Mouse (Mus musculus): ENCODE results near the gene Plekha7.

Gene Plekha7

DNA sequence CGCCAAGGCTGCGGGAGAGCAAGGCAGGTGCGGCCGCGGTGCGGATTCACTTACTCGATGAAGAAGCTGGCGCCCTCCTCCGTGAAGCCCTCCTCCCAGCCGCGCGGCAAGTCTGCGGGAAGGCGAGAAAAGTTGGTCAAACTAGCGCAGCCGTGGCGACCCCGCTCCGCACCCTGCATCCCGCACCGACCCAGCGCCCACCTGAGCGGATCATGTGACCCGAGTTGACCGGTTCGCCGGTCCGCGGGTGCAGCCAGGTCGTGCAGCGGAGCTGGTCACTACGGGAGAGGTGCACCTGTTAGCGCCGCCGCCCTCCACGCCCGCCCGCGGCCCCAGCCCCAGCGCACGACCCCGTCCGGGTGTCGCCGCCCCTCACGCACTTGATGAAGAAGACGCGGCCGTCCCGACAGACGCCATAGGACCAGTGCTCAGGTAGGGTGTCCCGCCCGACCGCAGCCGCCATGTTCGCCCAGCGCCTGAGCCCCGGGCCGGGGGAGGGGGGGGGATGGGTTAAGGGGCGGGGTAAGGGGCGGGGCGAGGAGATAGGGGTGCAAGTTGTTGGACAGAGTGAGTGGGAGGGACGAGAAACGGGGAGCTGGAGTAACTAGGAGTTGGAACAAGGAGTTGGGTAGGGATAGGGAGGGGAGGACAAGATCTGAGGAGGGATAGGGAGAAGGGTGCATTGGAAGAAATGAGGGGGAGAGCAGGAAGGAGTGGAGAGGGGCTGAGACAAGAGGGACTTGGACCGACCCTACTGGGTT, at the start of gene Plekha7:
Plekha7 (minus strand) TSS at position 506 of the 761 bp plus-strand sequence.
- DNase-seq (ENCODE audit: low read depth, low spot score), result no peak

DNA sequence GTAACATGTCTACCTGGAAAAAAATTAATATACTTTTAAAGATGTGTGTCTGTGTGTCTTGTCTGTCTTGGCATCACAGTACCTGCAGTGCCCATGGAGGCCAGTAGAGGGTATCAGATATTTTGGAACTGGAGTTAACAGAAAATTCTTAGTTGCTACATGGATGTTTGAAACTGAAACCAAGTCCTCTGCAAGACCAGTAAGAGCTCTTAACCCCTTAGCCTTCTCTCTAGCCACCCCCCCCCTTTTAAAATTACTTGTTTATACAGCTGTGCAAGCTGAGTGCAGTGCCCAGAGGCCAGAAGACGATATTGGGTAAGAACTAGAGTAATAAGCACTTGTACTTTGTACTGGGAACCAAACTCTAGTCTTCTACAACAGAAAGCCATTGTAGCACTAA, 28.1 kb upstream of the Plekha7 start:
- DNase-seq (ENCODE audit: low read depth, low spot score), result no peak

DNA sequence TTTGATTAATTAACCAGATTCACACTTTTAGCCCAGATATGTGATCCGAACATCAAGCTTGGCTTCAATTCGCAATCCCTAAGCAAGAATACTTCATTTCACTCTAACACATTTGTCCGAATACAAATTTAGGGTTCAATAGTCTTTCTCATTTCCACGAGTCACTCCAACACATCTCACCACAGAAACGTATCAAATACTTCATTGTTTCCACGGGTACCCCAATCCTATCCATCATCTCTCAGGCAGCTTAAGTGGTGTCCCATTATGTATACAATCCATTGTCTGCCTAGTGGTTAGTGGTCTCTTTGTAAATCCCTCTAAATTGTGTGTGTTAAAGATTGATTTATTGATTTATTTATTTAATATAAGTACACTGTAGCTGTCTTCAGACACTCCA, 27.0 kb upstream of the Plekha7 start:
- no peak for DNase-seq (ENCODE audit: low read depth, low spot score)

DNA sequence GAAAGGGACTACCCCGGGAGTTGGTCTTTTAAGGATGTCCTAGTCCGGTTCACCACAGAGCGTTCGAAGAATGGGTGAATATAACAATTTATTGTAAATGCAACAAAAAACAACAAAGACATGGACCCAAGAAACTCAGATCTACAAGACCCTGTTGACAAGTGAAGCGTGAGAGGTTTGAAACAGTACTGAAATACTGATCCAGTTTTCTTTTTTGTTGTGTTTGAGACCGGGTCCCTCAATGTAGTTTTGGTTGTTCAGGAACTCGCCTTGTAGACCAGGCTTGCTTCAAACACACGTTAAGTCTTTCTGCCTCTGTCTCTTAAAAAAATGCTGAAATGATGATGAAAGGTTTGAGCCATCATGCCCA, 26.5 kb upstream of the Plekha7 start:
- DNase-seq (ENCODE audit: low read depth, low spot score), result no peak

DNA sequence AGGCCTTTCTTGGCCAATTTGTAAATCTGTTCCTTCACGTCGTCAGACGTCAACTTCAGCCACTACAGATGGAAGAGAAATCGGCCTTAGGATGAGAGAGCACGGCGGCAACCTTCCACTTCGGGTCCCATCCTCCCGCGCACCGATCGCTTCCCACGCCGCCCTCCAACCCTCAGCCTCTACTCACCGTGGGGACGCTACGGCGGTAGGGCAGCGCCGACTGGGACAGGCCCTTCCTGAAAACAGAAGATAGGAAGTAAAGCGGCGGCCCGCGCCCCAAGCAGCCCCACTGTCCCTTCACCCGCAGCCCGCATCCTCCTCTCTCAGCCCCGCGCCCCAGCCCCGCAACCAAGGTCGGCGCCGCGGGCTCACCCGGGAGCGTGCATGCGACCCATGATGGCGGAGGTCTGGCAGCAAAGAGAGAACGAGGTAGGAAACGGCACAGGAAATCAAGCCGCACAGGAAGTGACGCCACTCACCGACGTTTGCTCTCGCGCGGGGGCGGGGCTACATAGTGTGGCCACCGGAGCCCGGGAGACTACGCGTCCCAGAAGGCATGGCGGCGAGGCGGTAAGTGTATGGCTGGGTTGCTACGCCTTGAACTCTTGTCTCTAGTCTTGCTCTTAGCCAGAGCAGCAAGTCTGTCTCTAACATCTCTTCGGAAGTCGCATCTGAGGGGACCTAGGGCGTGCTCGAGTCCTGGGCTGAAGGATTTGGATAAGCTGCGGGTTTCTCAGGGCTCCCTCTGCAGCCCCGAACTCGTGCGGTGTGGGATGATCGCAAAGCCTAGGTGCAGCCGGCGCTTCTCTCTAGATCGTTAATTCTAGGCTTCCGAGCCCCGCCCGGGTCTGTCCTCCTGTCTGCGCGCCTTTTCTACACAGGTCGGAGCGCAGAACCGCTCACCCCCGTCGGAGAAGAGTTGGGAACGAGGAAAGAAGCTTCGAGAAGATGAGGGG, 25.8 kb upstream of the Plekha7 start, which contains the start of gene Rps13:
Rps13 (minus strand) TSS at position 483 of the 956 bp plus-strand sequence.
- peak; percentile 90 for DNase-seq (ENCODE audit: low read depth, low spot score)

DNA sequence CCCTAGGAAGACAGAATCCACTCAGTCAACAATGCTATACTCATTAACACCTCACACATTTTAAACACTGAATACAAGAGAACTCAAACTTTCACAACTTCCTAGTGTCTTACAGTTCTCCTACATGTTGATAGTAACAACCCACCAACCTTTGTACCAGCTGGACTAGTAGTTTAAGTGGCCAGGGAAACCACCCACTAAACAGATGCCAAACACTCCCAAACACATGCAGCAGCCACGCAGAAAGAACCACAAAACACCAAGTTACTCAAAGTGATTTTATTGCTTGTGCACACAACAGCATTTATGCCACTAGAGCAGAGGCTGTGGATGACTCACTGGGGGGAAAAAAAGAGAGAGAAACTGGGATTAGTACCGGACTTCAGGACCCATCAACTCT, 23.1 kb upstream of the Plekha7 start:
- DNase-seq (ENCODE audit: low read depth, low spot score), result no peak

DNA sequence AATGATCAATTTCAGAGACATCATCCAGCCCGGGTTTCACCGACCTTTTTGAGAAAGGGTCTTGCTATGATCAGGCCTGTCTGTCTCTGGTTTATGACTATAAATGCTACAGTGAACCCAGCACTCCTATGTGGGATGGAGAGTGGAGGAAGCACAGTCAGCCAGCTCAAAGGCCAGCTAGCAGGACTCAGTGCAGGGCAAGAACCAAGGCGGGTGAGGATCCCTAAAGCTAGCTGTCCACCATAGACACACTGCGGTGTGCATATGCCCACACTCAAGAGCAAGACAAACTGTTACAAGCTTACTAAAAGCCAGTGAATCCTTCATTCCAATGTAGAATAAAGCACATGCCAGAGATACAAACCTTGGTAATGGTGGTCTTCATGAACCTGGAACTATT, 21.7 kb upstream of the Plekha7 start:
- DNase-seq (ENCODE audit: low read depth, low spot score), result no peak

DNA sequence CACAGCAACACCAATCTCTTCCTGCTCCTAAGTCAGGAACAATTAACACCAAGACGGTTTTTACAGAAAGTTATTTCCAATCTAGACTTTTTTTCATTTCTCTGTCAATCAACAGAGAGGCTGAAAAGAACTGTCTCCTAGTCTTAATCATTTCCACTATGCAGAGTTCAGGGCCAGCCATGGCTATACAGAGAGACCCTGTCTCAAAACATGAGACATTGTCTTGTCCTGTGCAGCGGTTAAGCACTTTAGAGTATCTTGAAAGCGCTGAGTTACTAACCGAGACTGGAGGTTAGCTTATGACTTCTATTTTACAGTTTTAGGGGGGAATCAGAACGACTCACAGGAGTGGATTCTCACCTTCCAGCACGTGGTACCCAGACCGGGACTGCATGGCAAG, 20.6 kb upstream of the Plekha7 start:
- no peak for DNase-seq (ENCODE audit: low read depth, low spot score)

DNA sequence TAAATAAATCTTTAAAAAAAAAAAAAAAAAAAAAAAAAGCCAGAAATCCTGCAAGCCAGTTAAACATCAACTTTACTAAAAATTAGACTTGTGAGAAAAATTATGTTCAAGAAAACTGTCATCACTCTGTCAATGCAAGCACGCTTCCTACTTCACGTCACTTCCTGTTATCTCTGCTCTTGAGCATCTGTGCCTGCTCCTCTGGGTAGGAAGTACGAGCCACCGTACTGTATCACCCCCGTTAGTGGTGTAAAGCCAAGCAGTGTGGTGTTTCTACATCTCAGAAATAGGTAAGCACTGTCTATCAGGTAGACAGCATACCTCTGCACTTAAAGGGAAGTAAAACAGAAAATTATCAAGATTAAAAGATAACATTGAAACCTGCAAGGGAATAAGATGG, 19.7 kb upstream of the Plekha7 start:
- no peak for DNase-seq (ENCODE audit: low read depth, low spot score)

DNA sequence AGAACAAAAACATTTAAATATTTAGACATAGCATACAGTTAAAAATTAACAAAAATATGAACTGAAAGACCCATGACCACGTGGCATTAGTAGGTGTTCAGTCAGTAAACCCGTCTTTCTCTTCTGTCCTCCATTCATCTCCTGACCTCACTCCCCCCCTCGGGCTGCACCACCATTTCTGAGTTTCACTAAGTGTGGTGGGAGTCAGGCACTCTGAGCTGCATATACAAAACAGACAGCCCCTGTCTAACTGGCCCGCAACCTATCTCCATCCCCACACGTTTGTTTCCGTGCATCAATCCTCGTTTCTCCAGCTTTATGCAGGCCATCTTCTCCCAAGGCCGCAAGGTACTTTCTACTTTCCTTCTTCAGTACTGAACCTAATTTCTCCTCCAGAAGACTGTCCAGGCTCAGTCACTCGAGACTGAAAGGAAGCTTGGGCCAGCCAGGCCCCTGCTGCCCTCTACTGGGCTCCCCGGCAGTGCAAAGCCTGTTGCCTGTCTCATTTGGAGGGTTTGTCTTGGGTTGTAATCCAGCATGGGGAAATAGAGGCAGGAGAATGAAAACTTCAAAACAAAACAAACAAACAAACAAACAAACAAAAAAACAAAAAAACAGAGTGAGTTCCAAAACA, 15.3 kb upstream of the Plekha7 start:
- no peak for DNase-seq (ENCODE audit: low read depth, low spot score)

DNA sequence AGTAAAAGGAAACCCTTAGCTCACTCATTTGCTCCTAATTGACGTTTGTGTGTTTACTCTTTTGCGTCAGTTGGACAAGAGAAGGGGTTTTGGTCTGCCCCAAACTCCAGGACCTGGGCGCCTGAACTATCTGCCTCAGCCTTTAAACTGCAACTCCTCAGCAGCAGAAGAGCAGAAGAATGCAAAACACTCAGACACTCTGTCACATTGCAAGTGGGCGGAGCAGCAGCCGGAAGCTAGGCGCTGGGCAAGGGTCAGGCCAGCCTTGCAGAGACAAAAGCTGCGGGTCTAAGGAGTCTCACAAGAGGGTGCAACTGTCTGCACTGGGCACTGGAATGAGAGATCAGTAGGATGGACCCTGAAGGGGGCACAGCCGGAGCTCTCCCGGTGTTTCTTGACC, 1.3 kb upstream of the Plekha7 start:
- DNase-seq (ENCODE audit: low read depth, low spot score), result no peak

DNA sequence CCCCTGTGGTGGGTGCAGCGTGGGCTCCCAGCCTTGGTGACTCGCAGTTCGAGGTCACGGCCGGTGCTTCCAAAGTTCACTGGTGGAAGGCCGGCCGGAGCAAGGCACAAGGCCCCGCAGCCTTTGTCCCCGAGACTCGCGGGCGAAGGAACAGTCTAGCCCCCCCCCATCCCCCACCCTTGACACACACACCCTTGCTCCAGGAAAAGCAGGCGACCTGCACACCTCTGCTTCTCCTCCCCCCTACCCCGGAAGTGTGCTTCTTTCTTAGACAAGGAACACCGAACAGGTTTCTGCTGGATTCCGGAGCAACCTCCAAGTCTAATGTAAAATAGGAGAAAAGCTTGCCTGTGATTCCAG, 436 bp upstream of the Plekha7 start:
- no peak for DNase-seq (ENCODE audit: low read depth, low spot score)

DNA sequence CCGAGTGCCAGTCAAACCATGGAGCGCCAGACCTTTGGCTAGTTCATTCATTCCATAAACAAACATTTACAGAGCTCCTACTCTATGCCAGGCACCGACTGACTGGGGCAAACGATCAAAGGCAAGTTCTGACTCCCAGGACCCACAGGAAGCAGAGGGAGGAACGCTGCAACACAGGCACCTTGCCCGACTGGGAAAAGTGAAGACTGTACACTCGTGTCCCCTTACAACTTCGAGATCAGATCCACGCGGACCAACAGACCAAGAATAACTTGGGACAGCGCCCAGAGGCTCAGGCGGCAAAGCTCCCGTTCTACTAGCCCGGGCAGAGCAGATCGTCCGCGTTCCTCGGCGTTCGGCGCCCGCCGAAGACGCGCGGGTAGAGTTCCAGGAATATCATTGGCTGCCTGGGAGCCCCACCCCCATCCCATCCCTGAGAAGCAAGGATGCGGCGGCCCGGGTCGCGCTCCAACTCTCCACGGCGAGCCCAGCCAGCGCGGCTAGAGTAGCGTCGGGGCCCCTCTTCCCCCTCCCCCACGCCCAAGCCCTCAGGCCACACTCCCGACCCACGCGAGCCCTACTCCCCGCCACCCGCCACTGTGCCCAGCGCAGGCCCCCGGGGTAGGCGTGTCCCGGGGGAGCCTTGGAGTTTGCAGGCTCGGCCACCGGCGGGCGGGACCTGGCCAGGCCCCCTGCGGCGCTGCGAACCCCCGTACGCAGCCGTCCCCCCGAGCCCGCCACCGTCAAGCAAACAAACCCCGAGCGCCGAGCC, 891 bp downstream of the Plekha7 start:
- no peak for DNase-seq (ENCODE audit: low read depth, low spot score)

DNA sequence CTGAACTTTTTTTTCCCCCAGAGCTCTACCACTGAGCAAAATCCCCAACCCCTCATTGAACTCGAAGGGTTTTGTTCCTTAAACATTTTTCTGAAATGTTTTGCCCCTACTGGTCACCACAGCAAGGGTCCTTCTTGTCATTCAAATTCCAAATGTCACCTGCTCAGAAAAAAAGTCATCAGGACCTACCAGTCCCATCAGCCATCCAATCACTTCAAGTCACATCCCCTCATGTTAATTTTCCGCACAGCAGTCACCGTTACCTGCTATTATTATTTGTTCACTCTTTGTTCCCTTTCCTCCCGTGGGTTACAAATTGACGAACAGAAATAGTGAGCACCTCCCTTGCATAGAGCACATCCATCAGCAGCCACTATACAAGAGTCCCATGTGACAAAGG, 1.6 kb downstream of the Plekha7 start:
- DNase-seq (ENCODE audit: low read depth, low spot score), result no peak

DNA sequence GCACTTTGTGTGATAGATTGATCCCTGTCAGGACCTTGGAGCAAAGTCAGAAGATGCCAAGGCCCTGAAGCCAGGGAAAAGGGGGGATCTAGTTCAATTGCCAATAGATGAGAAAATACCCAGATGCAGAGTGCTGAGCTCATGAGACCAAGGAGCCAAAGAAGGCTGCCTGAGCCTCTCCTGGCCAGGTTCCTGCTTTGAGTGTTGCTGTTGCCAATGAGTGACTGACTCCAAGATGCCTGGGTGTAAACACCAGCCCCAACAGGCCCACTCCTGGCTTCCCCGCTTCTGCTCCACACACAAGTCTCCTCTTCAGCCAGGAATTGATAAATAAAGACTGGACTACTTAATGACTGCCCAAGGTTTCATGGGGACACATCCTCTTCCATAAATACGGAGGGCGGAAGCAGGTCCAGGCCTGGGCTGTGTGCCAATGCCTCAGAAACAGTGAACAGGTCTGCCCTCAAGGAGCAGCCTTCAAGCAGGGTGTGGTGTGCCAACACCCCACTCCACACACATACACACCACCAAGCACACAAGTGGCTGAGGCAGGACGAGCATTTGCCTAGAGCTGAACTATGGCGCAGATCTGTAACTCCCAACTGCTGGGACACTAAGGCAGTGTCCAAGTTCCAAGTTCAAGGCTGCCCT, 6.4 kb downstream of the Plekha7 start:
- DNase-seq (ENCODE audit: low read depth, low spot score), result no peak

DNA sequence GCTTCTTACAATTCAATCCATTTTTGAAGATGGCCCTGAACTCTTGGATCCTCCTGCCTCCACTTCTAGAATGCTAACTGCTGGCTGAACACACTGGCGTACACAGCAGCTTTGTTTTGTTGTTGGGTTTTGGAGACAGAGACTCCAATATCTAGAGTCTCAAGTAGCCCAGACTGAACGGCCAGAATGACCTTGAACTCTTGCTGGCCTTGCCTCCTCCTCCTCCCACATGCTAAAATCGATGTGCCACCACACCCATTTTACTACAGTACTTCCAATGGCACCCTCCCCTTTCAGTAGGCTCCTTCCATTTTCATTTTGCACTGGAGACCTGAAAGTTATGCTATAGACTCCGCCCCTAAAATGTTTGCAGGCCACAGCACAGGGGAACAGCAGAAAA, 7.0 kb downstream of the Plekha7 start:
- no peak for DNase-seq (ENCODE audit: low read depth, low spot score)

DNA sequence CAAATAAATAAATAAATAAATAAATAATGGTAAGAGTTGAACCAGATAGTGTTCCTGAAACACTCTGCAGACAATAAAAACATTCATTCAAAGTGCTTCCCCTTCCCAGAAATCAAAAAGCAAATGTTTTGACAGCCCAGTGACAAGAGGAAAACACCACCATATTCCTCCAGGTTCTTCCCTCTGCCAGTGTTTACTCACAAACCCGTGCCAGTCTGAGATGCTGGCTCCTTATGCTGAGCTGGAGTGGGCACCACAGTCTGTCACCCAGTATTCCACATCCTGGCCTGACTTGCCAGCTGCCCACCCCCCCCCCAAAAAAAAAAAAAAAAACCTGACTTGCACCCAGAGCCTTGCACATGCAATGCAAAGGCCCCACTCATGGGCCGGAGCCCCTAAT, 9.3 kb downstream of the Plekha7 start:
- DNase-seq (ENCODE audit: low read depth, low spot score), result no peak

DNA sequence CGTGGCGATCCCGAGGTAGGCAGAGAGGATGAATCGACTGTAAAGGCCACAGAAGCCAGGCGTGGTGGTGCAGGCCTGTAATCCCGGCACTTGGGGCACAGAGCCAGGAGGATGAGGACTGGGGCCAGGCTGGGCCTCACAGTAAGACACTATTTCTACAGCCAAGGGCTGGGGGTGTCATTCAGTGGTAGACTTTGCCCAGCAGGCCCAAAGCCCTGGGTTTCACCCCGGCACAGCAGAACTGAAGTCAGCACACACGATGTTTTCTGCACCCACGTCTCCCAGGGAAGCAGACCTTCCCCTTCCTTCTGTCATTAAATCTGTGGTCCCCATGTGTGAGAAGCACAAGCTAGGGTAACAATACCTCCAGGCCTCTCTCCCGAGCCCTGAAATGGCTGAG, 9.8 kb downstream of the Plekha7 start:
- DNase-seq (ENCODE audit: low read depth, low spot score), result no peak

DNA sequence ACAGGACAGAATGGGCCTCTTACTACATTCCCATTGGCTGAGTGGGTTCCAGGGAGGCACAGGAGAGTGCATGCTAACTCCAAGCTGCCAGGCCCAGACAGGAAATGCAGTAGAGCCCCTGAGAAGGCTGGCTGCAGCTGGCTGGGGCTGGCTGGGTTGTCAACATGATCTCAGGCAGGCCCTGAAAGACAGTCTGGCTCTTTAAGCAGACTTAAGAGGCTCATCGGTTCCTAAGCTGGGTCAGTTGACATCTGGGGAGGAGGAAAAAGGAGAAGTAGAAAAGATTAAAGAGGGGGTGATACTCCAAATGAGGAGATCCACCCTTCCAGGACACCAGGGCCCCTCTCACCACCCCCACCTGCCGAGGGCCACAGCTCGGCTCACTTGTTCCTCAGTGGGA, 13.2 kb downstream of the Plekha7 start:
- DNase-seq (ENCODE audit: low read depth, low spot score), result no peak

DNA sequence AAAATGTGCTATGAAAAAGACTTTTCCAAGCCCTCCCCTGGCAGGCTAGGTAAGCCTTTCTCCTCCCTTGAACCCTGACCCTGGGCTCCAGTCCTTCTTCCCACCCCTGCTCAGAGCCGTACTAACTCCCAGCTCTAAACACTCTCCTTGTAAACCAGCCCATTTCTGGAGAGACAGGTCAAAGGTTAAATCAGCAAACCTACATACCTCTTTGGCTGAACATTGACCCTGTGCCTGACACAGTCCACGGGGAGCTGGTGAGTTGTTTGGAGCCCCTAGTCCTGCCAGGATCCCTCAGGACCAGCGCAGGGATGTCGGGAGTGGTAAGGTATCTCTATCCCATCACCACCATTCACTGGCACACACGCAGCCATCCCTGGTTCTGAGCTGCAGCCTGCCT, 15.8 kb downstream of the Plekha7 start:
- DNase-seq (ENCODE audit: low read depth, low spot score), result no peak

DNA sequence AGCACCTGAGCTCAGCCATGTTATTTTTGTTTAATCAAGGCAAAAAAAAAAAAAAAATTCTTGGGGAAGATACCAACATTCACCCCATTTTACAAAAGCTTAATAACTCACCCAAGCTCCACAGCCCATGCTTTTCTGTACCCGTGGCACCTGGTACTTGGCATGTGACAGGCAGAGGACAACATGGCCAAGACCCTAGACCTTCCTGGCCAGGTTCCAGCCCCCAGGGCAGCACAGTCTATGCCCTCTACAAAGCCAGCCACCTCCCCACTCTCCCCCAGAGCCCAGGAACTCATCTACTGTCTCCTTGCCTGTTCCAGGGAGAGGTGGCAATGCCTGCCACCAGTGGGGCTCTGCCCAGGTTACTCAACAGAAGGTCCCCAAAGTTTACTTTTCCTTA, 17.6 kb downstream of the Plekha7 start:
- DNase-seq (ENCODE audit: low read depth, low spot score), result no peak

Measured in brain, embryonic 18.5 days (tissue).